Mouse (Mus musculus): ENCODE results near the gene Tll2. TPM values are rescaled to one million over a fixed set of nuclear protein-coding genes. Genes with fewer than 3 reads are reported as not detected.

Tll2 gene
- polyA plus RNA-seq, 1 experiment from 2014 or later, result 0.09 TPM

GRCm38 (mm10) chr19:41151321-41152015 lies 55.2 kb downstream of the Tll2 start:
- Histone ChIP-seq H3K27me3 (replicated peaks) (no peaks in the 10 kb centered on the region), H3K27ac (no peak overlapping the region), H3K4me1 (replicated peaks) (no peaks in the 10 kb centered on the region), H3K4me2 (replicated peaks) (no peak overlapping the region), H3K9ac (no peak overlapping the region), H3K4me3 (replicated peaks) (no peak overlapping the region), H3K9me3 (no peaks in the 10 kb centered on the region), H3K36me3 (no peaks in the 10 kb centered on the region)
- 69% methylated on average over 7 of the region's 7 CpGs for WGBS
- ATAC-seq, result no peak

DNA sequence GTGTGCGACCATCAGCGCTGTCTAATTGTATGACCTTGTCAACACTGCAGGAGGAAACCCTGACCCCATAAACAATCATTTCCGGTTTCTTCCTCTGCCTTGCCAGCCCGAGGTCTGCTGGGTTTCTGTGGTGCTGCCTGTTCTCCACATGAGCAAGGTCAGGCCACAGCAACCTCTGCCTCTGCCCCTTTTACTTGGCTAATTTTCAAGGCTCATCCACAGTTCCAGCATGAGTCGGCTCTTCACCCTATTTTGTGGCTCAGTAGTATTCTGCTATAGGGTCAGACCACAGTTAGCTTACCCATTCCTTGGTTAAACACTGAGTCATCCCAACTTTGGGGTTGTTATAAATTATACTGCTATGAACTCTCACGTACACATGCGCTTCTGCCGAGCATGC lies 65.7 kb downstream of the Tll2 start:
- H3K4me3 ChIP-seq (replicated peaks), result no peak overlapping the region
- 61% methylated on average over 8 of the region's 8 CpGs for WGBS
- no peak overlapping the region for H3K27ac ChIP-seq
- H3K9ac ChIP-seq, result no peak overlapping the region
- no peaks in the 10 kb centered on the region for H3K27me3 ChIP-seq (replicated peaks)
- H3K36me3 ChIP-seq, result no peaks in the 10 kb centered on the region
- no peak overlapping the region for H3K4me2 ChIP-seq (replicated peaks)
- no peaks in the 10 kb centered on the region for H3K4me1 ChIP-seq (replicated peaks)
- no peak for ATAC-seq
- no peaks in the 10 kb centered on the region for H3K9me3 ChIP-seq

DNA sequence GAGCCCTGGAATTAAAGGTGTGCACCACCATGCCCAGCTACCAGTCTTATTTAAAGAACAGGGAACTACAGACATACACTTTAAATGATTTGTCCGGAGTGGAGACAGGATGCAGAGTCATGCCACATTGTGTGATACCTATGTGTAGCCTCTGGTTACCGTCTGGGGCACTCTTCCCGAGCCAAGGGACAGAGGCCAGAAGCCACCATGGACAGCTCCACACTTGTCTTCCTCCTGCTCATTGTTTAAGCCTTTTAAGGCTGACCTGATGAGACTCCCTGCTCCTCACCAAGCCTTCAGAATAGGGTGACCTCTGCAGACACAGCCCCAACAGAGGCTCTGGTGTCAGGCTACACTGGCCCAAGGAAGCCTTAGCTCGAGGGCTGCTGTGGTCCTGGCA lies 67.0 kb downstream of the Tll2 start:
- 47% methylated on average over 4 of the region's 4 CpGs for WGBS
- ATAC-seq, result no peak
- H3K27me3 ChIP-seq (replicated peaks), result no peaks in the 10 kb centered on the region
- no peak overlapping the region for H3K27ac ChIP-seq
- H3K4me3 ChIP-seq (replicated peaks), result no peak overlapping the region
- H3K36me3 ChIP-seq, result no peaks in the 10 kb centered on the region
- no peaks in the 10 kb centered on the region for H3K4me1 ChIP-seq (replicated peaks)
- no peak overlapping the region for H3K4me2 ChIP-seq (replicated peaks)
- no peaks in the 10 kb centered on the region for H3K9me3 ChIP-seq
- H3K9ac ChIP-seq, result no peak overlapping the region

DNA sequence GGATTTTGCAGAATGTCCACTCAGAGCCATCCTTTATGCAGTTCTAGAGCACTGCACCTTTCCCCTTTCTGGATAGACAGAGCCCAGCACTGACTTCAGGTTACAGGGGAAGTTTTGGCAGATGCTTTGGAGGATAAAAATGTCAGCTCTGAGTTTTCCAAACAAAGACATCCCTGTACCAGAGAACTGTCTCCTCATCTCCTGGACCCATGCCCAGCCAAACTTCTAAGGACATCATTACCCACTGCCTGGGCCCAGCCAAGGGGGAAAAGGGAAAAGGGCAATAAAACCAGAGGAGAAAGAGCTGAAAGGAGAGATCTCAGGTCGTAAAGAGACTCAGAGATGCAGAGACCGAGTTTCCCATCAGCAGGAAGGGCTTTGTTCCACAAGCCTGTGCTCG lies 83.6 kb downstream of the Tll2 start:
- ATAC-seq, result no peak
- H3K9me3 ChIP-seq, result no peaks in the 10 kb centered on the region
- H3K27me3 ChIP-seq (replicated peaks), result no peaks in the 10 kb centered on the region
- H3K27ac ChIP-seq, result no peak overlapping the region
- no peaks in the 10 kb centered on the region for H3K4me1 ChIP-seq (replicated peaks)
- 32% methylated on average over 3 of the region's 3 CpGs for WGBS
- H3K4me2 ChIP-seq (replicated peaks), result no peak overlapping the region
- no peaks in the 10 kb centered on the region for H3K36me3 ChIP-seq
- H3K4me3 ChIP-seq (replicated peaks), result no peak overlapping the region
- H3K9ac ChIP-seq, result no peak overlapping the region

GRCm38 (mm10) chr19:41119924-41120323 lies 86.7 kb downstream of the Tll2 start:
- no peaks in the 10 kb centered on the region for H3K9me3 ChIP-seq
- no peak overlapping the region for H3K27ac ChIP-seq
- H3K4me2 ChIP-seq (replicated peaks), result no peak overlapping the region
- 89% methylated on average over 13 of the region's 13 CpGs for WGBS
- no peaks in the 10 kb centered on the region for H3K27me3 ChIP-seq (replicated peaks)
- H3K4me3 ChIP-seq (replicated peaks), result no peak overlapping the region
- H3K4me1 ChIP-seq (replicated peaks), result no peaks in the 10 kb centered on the region
- no peaks in the 10 kb centered on the region for H3K36me3 ChIP-seq
- H3K9ac ChIP-seq, result no peak overlapping the region
- ATAC-seq, result no peak

GRCm38 (mm10) chr19:41118346-41118745 lies 88.3 kb downstream of the Tll2 start:
- H3K4me1 ChIP-seq (replicated peaks), result no peaks in the 10 kb centered on the region
- H3K27ac ChIP-seq, result no peak overlapping the region
- no peak for ATAC-seq
- H3K9ac ChIP-seq, result no peak overlapping the region
- no peaks in the 10 kb centered on the region for H3K36me3 ChIP-seq
- no peaks in the 10 kb centered on the region for H3K27me3 ChIP-seq (replicated peaks)
- 52% methylated on average over 6 of the region's 6 CpGs for WGBS
- no peaks in the 10 kb centered on the region for H3K9me3 ChIP-seq
- no peak overlapping the region for H3K4me3 ChIP-seq (replicated peaks)
- no peak overlapping the region for H3K4me2 ChIP-seq (replicated peaks)

- Histone ChIP-seq H3K36me3 (no peaks in the 10 kb centered on the region), H3K4me3 (replicated peaks) (no peak overlapping the region), H3K4me1 (replicated peaks) (no peaks in the 10 kb centered on the region), H3K9ac (no peak overlapping the region), H3K9me3 (no peaks in the 10 kb centered on the region), H3K4me2 (replicated peaks) (no peak overlapping the region), H3K27me3 (replicated peaks) (no peaks in the 10 kb centered on the region), H3K27ac (no peak overlapping the region)
- WGBS, result 83% methylated on average over 4 of the region's 4 CpGs
- ATAC-seq, result no peak
Measured at GRCm38 (mm10) chr19:41117334-41117733, 89.3 kb downstream of the Tll2 start.

- H3K9ac ChIP-seq, result no peak overlapping the region
- no peaks in the 10 kb centered on the region for H3K36me3 ChIP-seq
- no peak for ATAC-seq
- no peaks in the 10 kb centered on the region for H3K4me1 ChIP-seq (replicated peaks)
- 48% methylated on average over 5 of the region's 5 CpGs for WGBS
- H3K9me3 ChIP-seq, result no peaks in the 10 kb centered on the region
- no peak overlapping the region for H3K4me2 ChIP-seq (replicated peaks)
- no peak overlapping the region for H3K27ac ChIP-seq
- H3K27me3 ChIP-seq (replicated peaks), result no peaks in the 10 kb centered on the region
- H3K4me3 ChIP-seq (replicated peaks), result no peak overlapping the region
Measured at GRCm38 (mm10) chr19:41114611-41115010, 92.0 kb downstream of the Tll2 start.

GRCm38 (mm10) chr19:41113911-41114531 lies 92.6 kb downstream of the Tll2 start:
- WGBS, result 73% methylated on average over 17 of the region's 17 CpGs
- Histone ChIP-seq H3K36me3 (no peaks in the 10 kb centered on the region), H3K4me3 (replicated peaks) (no peak overlapping the region), H3K4me1 (replicated peaks) (no peaks in the 10 kb centered on the region), H3K4me2 (replicated peaks) (no peak overlapping the region), H3K9me3 (no peaks in the 10 kb centered on the region), H3K27ac (no peak overlapping the region), H3K9ac (no peak overlapping the region), H3K27me3 (replicated peaks) (no peaks in the 10 kb centered on the region)
- no peak for ATAC-seq

DNA sequence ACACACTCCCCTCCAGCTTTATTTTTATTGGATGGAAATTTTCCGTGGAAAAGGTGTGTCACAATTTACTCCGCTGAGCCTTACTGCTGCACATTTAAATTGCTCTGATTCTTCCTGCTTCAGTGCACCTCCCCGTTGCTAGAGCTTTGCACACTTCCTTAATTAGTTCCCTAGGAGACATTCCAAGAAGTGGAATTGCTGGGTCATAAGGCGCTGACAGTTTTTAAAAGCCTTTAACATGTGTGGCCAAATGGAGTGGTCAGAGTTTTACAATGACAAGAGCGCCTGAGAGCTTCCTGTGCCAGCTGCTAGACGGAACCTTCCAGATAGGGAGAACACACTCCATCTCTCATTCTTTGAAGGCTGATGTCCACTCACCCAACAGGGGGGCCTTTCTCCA lies 94.0 kb downstream of the Tll2 start:
- no peaks in the 10 kb centered on the region for H3K9me3 ChIP-seq
- no peaks in the 10 kb centered on the region for H3K27me3 ChIP-seq (replicated peaks)
- H3K4me2 ChIP-seq (replicated peaks), result no peak overlapping the region
- ATAC-seq, result no peak
- H3K9ac ChIP-seq, result no peak overlapping the region
- H3K4me3 ChIP-seq (replicated peaks), result no peak overlapping the region
- H3K4me1 ChIP-seq (replicated peaks), result no peaks in the 10 kb centered on the region
- WGBS, result 40% methylated on average over 6 of the region's 6 CpGs
- no peaks in the 10 kb centered on the region for H3K36me3 ChIP-seq
- no peak overlapping the region for H3K27ac ChIP-seq

GRCm38 (mm10) chr19:41109991-41110390 lies 96.6 kb downstream of the Tll2 start:
- Histone ChIP-seq H3K9me3 (no peaks in the 10 kb centered on the region), H3K4me2 (replicated peaks) (no peak overlapping the region), H3K27me3 (replicated peaks) (no peaks in the 10 kb centered on the region), H3K36me3 (no peaks in the 10 kb centered on the region), H3K4me3 (replicated peaks) (no peak overlapping the region), H3K4me1 (replicated peaks) (no peaks in the 10 kb centered on the region), H3K27ac (no peak overlapping the region), H3K9ac (no peak overlapping the region)
- WGBS, result 42% methylated on average over 5 of the region's 5 CpGs
- no peak for ATAC-seq

GRCm38 (mm10) chr19:41109496-41109895 lies 97.1 kb downstream of the Tll2 start:
- Histone ChIP-seq H3K4me3 (replicated peaks) (no peak overlapping the region), H3K9ac (no peak overlapping the region), H3K36me3 (no peaks in the 10 kb centered on the region), H3K4me2 (replicated peaks) (no peak overlapping the region), H3K4me1 (replicated peaks) (no peaks in the 10 kb centered on the region), H3K27me3 (replicated peaks) (no peaks in the 10 kb centered on the region), H3K9me3 (no peaks in the 10 kb centered on the region), H3K27ac (no peak overlapping the region)
- no peak for ATAC-seq
- 70% methylated on average over 8 of the region's 8 CpGs for WGBS

- Histone ChIP-seq H3K9ac (no peak overlapping the region), H3K4me1 (replicated peaks) (no peaks in the 10 kb centered on the region), H3K27ac (no peak overlapping the region), H3K4me3 (replicated peaks) (no peak overlapping the region), H3K4me2 (replicated peaks) (no peak overlapping the region), H3K9me3 (no peaks in the 10 kb centered on the region), H3K27me3 (replicated peaks) (no peaks in the 10 kb centered on the region), H3K36me3 (no peaks in the 10 kb centered on the region)
- WGBS, result 88% methylated on average over 7 of the region's 7 CpGs
- ATAC-seq, result no peak
Measured at GRCm38 (mm10) chr19:41108666-41109065, 98.0 kb downstream of the Tll2 start.
